Mouse (Mus musculus) C2C12 (cell line): ENCODE results near the gene Eef1akmt2.

Source experiments
- CEBPB ChIP-seq: IDR thresholded peaks from one replicate; pipeline ENCODE4 v1.6.1; 2011; ENCODE audit warnings: low read depth, mild to moderate bottlenecking, control low read depth, moderate library complexity
- CTCF ChIP-seq: IDR thresholded peaks from one replicate; pipeline ENCODE4 v1.5.1; 2011; ENCODE audit not compliant: control insufficient read depth, insufficient read depth, insufficient read length
- MYOG ChIP-seq: IDR thresholded peaks from one replicate; pipeline ENCODE4 v1.6.1; 2011; ENCODE audit not compliant: control insufficient read depth, insufficient read length; ENCODE audit errors: extremely low read depth
- USF1 ChIP-seq: IDR thresholded peaks from one replicate; pipeline ENCODE4 v1.6.1; 2011; ENCODE audit warnings: low read depth, mild to moderate bottlenecking, control low read depth, moderate library complexity

DNA sequence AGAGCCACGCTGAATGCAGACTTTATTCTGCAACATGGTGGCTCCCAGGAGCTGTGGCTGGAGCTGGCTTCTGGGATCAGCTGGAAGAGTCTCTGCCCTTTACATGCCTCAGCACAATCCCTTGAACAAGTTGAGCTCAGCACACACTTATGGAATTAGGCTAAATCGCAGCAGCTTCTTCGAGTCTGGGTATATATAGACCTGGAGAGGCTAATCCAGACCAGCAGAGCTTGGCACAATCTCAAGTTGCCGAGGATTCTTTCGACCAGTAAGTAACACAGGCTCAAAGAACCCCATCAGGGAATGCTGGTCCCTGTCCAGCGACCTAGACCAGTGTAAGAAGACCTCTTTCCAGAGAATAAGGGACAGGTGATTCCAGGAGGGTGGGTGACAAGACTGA lies 70.6 kb downstream of the Eef1akmt2 start:
- TF ChIP-seq MYOG, result no peak
- TF ChIP-seq CEBPB, result no peak
- TF ChIP-seq USF1, result no peak
- no peak for TF ChIP-seq CTCF
